Mouse (Mus musculus) gastrocnemius, postnatal 25 days (tissue): ENCODE data around the gene Shkbp1. TPM values are rescaled to one million over a fixed set of nuclear protein-coding genes. Genes with fewer than 3 reads are reported as not detected.

Experiments used
- DNase-seq: peaks from one replicate; pipeline ENCODE4 v3.0.0; 2022
- total RNA-seq, 2 experiments: library from RNA; stranded (reverse); gene quantifications; 1 replicate in 1 of 2; 2 replicates in 1 of 2; pipeline ENCODE4 v1.2.3; 2021

The Shkbp1 gene
- total RNA-seq, 2 experiments from 2014 or later: 1.00 to 3.1 TPM

GRCm38 (mm10) chr7:27333316-27333941 lies 22.4 kb downstream of the Shkbp1 start:
- DNase-seq: peak; percentile 46

GRCm38 (mm10) chr7:27332353-27333199 lies 23.2 kb downstream of the Shkbp1 start:
- peak; percentile 86 for DNase-seq

GRCm38 (mm10) chr7:27331854-27332253 lies 24.0 kb downstream of the Shkbp1 start:
- no peak for DNase-seq

- peak; percentile 67 for DNase-seq
These were observed 24.3 kb downstream of the Shkbp1 start for GRCm38 (mm10) chr7:27331541-27331851.

- peak; percentile 94 for DNase-seq
These were observed 24.9 kb downstream of the Shkbp1 start for GRCm38 (mm10) chr7:27330709-27331540.

- DNase-seq: no peak
These were observed 25.8 kb downstream of the Shkbp1 start for GRCm38 (mm10) chr7:27329981-27330380.

- DNase-seq: peak; percentile 74
These were observed 26.4 kb downstream of the Shkbp1 start for GRCm38 (mm10) chr7:27329326-27329947.

GRCm38 (mm10) chr7:27328648-27329047 lies 27.2 kb downstream of the Shkbp1 start:
- DNase-seq: peak; percentile 84

- DNase-seq: no peak
These were observed 27.7 kb downstream of the Shkbp1 start for GRCm38 (mm10) chr7:27328161-27328560.

GRCm38 (mm10) chr7:27327500-27327899 lies 28.3 kb downstream of the Shkbp1 start:
- no peak for DNase-seq

- peak; percentile 77 for DNase-seq
These were observed 29.5 kb downstream of the Shkbp1 start for GRCm38 (mm10) chr7:27326101-27326880.

- peak; percentile 86 for DNase-seq
These were observed 30.1 kb downstream of the Shkbp1 start for GRCm38 (mm10) chr7:27325697-27326096.

GRCm38 (mm10) chr7:27324928-27325327 lies 30.9 kb downstream of the Shkbp1 start:
- no peak for DNase-seq

- DNase-seq: no peak
These were observed 31.7 kb downstream of the Shkbp1 start for GRCm38 (mm10) chr7:27324161-27324560.

GRCm38 (mm10) chr7:27323001-27323400 lies 32.8 kb downstream of the Shkbp1 start:
- no peak for DNase-seq

- no peak for DNase-seq
These were observed 33.5 kb downstream of the Shkbp1 start for GRCm38 (mm10) chr7:27322291-27322690.

- DNase-seq: no peak
These were observed 36.4 kb downstream of the Shkbp1 start for GRCm38 (mm10) chr7:27319411-27319810.

GRCm38 (mm10) chr7:27315958-27316357 lies 39.9 kb downstream of the Shkbp1 start:
- DNase-seq: peak; percentile 91

- no peak for DNase-seq
These were observed 41.4 kb downstream of the Shkbp1 start for GRCm38 (mm10) chr7:27314393-27314792.

GRCm38 (mm10) chr7:27311651-27312284 lies 44.1 kb downstream of the Shkbp1 start:
- DNase-seq: no peak

GRCm38 (mm10) chr7:27310996-27311535 lies 44.8 kb downstream of the Shkbp1 start:
- no peak for DNase-seq
